Mouse (Mus musculus): ENCODE results near the gene Nmrk1.

DNA sequence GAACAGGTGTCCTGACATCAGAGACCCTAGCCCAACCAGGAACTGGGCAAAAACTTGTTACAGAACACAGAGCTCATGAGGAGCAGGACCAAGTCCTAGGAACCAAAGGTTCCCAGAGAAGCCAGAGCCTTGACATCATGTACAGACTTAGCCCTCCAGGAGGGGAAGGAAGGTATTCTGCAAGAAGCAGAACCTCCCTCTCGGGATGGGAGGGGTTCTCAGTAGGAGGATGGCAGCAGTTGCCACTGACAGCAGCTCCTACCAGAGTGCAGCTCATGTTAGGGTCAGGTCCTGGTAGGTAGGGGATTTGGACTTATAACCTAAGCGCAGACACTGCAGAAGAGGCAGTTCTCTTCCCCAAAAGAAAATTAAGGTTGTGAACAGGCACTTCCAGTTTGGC lies 7.9 kb upstream of the Nmrk1 start:
- TF ChIP-seq CTCF (IDR thresholded peaks at IDR 0.05; ENCODE audit: extremely low read depth, insufficient read depth, low read length) (no peak), POLR2A (IDR thresholded peaks at IDR 0.05; ENCODE audit: extremely low read depth, insufficient read depth, low read length) (no peak)
